Mouse (Mus musculus) megakaryocyte, embryonic 14.5 days (primary cell): Measurements from ENCODE around the gene Ngdn.

Source experiments
- FLI1 ChIP-seq: IDR thresholded peaks from 2 replicates; pipeline ENCODE4 v1.6.1; 2012; ENCODE audit warnings: low read length, inconsistent platforms, mixed read lengths
- GATA1 ChIP-seq: IDR thresholded peaks from 3 replicates; pipeline ENCODE4 v1.6.1; 2012; ENCODE audit warnings: mixed read lengths, low read length, inconsistent platforms, borderline replicate concordance

DNA sequence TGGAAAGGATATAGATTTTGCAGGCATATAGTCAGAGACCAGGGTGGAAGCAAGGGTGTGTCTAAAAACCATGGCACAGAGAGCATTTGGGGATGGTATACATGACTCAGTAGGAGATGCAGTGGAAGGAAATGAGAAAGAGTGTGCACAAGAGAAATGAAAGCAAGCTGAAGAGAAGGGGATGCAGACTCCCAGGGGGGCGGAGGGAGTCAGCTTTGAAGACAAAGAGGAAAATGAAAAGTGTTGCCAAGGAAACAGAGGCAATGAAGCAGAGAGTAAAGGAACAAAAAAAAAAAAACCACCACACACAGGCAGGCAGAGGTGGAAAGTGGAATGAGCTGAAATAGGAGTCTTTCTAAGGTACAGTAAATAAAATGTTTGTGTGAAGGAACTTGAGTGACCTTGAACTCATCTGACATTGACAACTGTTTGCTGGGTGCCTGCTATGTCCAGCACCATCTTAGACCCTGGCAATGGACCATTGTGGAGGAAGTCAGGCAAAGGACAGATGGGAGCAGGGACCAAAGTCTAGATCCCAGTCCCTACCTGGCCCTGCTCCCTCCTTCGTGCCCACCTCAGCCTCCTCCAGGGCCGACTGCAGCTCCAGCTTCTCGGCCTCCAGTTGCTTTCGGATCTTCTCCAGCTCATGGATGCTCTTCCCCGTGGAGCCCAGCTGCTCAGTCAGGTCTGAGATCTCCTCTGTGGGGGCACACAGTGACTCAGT is 41.0 kb upstream of the Ngdn start:
- no peak for TF ChIP-seq FLI1
- no peak for TF ChIP-seq GATA1
